8 mouse cellular contexts compared by ENCODE assay signal in genomic region chr1:36272546-36272945, GRCm38 (mm10). TPM values are rescaled to one million over a fixed set of nuclear protein-coding genes. Genes with fewer than 3 reads are reported as not detected.
DNase-seq lines count a peak whose midpoint lies in the region; ATAC-seq lines count a peak whose summit lies in the region.

No protein-coding gene starts in this region.

- 15% methylated on average over 5 of the region's 5 CpGs for WGBS in liver, embryonic 15.5 days (ENCODE audit: insufficient replicate concordance)
- WGBS in hindbrain, embryonic 10.5 days, result 83% methylated on average over 5 of the region's 5 CpGs

- H3K36me3 ChIP-seq in liver, embryonic 15.5 days (replicated peaks), result no peaks in the 10 kb centered on the region
- H3K36me3 ChIP-seq in hindbrain, embryonic 10.5 days, result no peaks in the 10 kb centered on the region

- peaks cover 9% of the 10 kb centered on the region; the same call in 1 of the 2 replicates for H3K27me3 ChIP-seq in liver, embryonic 15.5 days
- H3K27me3 ChIP-seq in hindbrain, embryonic 10.5 days (ENCODE audit: insufficient read depth, poor library complexity, severe bottlenecking), result peaks cover 45% of the 10 kb centered on the region

- no peaks in the 10 kb centered on the region for H3K9me3 ChIP-seq in liver, embryonic 15.5 days (replicated peaks)
- no peaks in the 10 kb centered on the region for H3K9me3 ChIP-seq in hindbrain, embryonic 10.5 days

- ATAC-seq in liver, embryonic 15.5 days (ENCODE audit: insufficient read depth), result no peak

- no peak overlapping the region for H3K9ac ChIP-seq in liver, embryonic 15.5 days

- DNase-seq in thymus, postnatal 25 days, result peak; percentile 46
- DNase-seq in thymus, postnatal 14 days, result no peak
- peak; percentile 58 for DNase-seq in heart, postnatal 4 days
- DNase-seq in spleen, postnatal 4 days (ENCODE audit: low spot score in 2 of 2), result peak; percentile 56 to 75
- no peak for DNase-seq in hindbrain, embryonic 10.5 days (ENCODE audit: low spot score)
- DNase-seq in cerebellum, postnatal 36 days, result no peak
- no peak for DNase-seq in left cerebral cortex, adult 11 months (ENCODE audit: low spot score)

- H3K4me3 ChIP-seq in liver, embryonic 15.5 days (replicated peaks), result 0 out of 2 replicates have a peak overlapping the region, but pooled peaks have one; percentile 2
- no peak overlapping the region for H3K4me3 ChIP-seq in hindbrain, embryonic 10.5 days

- H3K4me1 ChIP-seq in liver, embryonic 15.5 days (replicated peaks), result peaks cover 58% of the 10 kb centered on the region
- H3K4me1 ChIP-seq in hindbrain, embryonic 10.5 days (replicated peaks), result peaks cover 30% of the 10 kb centered on the region

- H3K27ac ChIP-seq in liver, embryonic 15.5 days (replicated peaks), result no peak overlapping the region
- no peak overlapping the region for H3K27ac ChIP-seq in hindbrain, embryonic 10.5 days

- peak overlapping the region; percentile 50; the same call in 1 of the 2 replicates for H3K4me2 ChIP-seq in liver, embryonic 15.5 days

RNA-seq across cellular contexts. Expression of gene Neurl3, which starts 1.9 kb away (rescaled TPM):
- 1 to 10 TPM; 4.9 to 5.3 TPM for total RNA-seq in heart, postnatal 4 days (2021)
- polyA plus RNA-seq in liver, embryonic 15.5 days (2015; fragmentation: Nextera tagmentation; extraction: Ambion mirVana), result 2.4 and 3.0 TPM in 2 replicates
- polyA plus RNA-seq in hindbrain, embryonic 10.5 days (2016; fragmentation: Nextera tagmentation; extraction: Ambion mirVana), result 0.30 and 0.31 TPM in 2 replicates

RNA-seq across cellular contexts. Expression of gene Uggt1, which starts 28.0 kb away (rescaled TPM):
- 10 to 100 TPM; 39.0 to 39.3 TPM for total RNA-seq in heart, postnatal 4 days (2021)
- 19.4 and 19.5 TPM in 2 replicates for polyA plus RNA-seq in liver, embryonic 15.5 days (2015; fragmentation: Nextera tagmentation; extraction: Ambion mirVana)
- polyA plus RNA-seq in hindbrain, embryonic 10.5 days (2016; fragmentation: Nextera tagmentation; extraction: Ambion mirVana), result 51.7 and 54.0 TPM in 2 replicates

RNA-seq across cellular contexts. Expression of gene Arid5a, which starts 35.0 kb away (rescaled TPM):
- 10 to 100 TPM; 27.7 to 27.9 TPM for total RNA-seq in heart, postnatal 4 days (2021)
- polyA plus RNA-seq in liver, embryonic 15.5 days (2015; fragmentation: Nextera tagmentation; extraction: Ambion mirVana), result 3.5 and 4.2 TPM in 2 replicates
- 2.0 and 3.5 TPM in 2 replicates for polyA plus RNA-seq in hindbrain, embryonic 10.5 days (2016; fragmentation: Nextera tagmentation; extraction: Ambion mirVana)

Comparison
In these comparisons a context has a peak if more than half of its experiments do, and no peak if none do; other contexts are left out.
1. DNase-seq: peak in thymus, postnatal 25 days (single experiment), heart, postnatal 4 days (single experiment) and spleen, postnatal 4 days (2 of 2); none in thymus, postnatal 14 days (single experiment), hindbrain, embryonic 10.5 days (single experiment), cerebellum, postnatal 36 days (0 of 2) and left cerebral cortex, adult 11 months (single experiment).